Mouse (Mus musculus) neural tube, embryonic 14.5 days (tissue): ENCODE measurements around the gene Pax3. TPM values are rescaled to one million over a fixed set of nuclear protein-coding genes. Genes with fewer than 3 reads are reported as not detected.
A peak's percentile ranks its signal among the peaks of the same experiment; 100 is the strongest.

Experiments used
- ATAC-seq: fragments of 200-750 bp; cut with Nextera tagmentation; 2 replicates; pipeline ENCODE4 v1.8.0; 2017; ENCODE audit warnings: low read depth, mild to moderate bottlenecking, moderate TSS enrichment, moderate library complexity
- H3K27ac ChIP-seq: fragments of 300-500 bp; sonication (generic); 2 replicates; pipeline ENCODE4 v1.5.1; 2014; ENCODE audit warnings: low read depth, mild to moderate bottlenecking, control low read depth, low read length, moderate library complexity, mixed read lengths
- H3K27me3 ChIP-seq: fragments of 300-500 bp; sonication (generic); 2 replicates; pipeline ENCODE4 v1.6.1; 2014; ENCODE audit warnings: low read length; ENCODE audit not compliant: control insufficient read depth, insufficient read depth
- H3K36me3 ChIP-seq: fragments of 300-500 bp; sonication (generic); 2 replicates; pipeline ENCODE4 v1.6.1; 2014; ENCODE audit warnings: low read length, mixed read lengths; ENCODE audit not compliant: control insufficient read depth, insufficient read depth
- H3K4me1 ChIP-seq: fragments of 300-500 bp; sonication (generic); 2 replicates; pipeline ENCODE4 v1.6.1; 2014; ENCODE audit warnings: low read length; ENCODE audit not compliant: control insufficient read depth, insufficient read depth
- H3K4me2 ChIP-seq: fragments of 300-500 bp; sonication (generic); 2 replicates; pipeline ENCODE4 v1.6.1; 2014; ENCODE audit warnings: mild to moderate bottlenecking, low read depth, low read length, control low read depth
- H3K4me3 ChIP-seq: fragments of 300-500 bp; sonication (generic); 2 replicates; pipeline ENCODE4 v1.5.1; 2014; ENCODE audit warnings: low read depth, low read length, control low read depth, mixed read lengths
- H3K9ac ChIP-seq: fragments of 300-500 bp; sonication (generic); replicated peaks from 2 replicates; pipeline ENCODE4 v1.6.1; 2014; ENCODE audit warnings: low read depth, mild to moderate bottlenecking, control low read depth, low read length, mixed read lengths
- H3K9me3 ChIP-seq: fragments of 300-500 bp; sonication (generic); 2 replicates; pipeline ENCODE4 v1.6.1; 2016; ENCODE audit warnings: low read length; ENCODE audit not compliant: control insufficient read depth
- WGBS: fragments of 180-500 bp; shearing (Covaris S2); extraction: QIAGEN DNeasy Blood & Tissue Kit; methylation state at CpG from one replicate; pipeline ENCODE4 v1.1.7; 2014; 5-methylcytosine and 5-hydroxymethylcytosine counted together
- polyA plus RNA-seq: library from polyadenylated mRNA; unstranded; fragments of >200 nt; fragmentation: Nextera tagmentation; extraction: Ambion mirVana; gene quantifications from 2 replicates; pipeline ENCODE4 v1.2.1, GENCODE M21; 2014

The Pax3 gene
- polyA plus RNA-seq, 1 experiment from 2014 or later = 4.6 TPM

GRCm38 (mm10) chr1:78189501-78190345 lies 7.2 kb downstream of the Pax3 start:
- Histone ChIP-seq H3K4me2 (peak overlapping the region; percentile 49), H3K36me3 (no peaks in the 10 kb centered on the region), H3K4me1 (peaks cover 3% of the 10 kb centered on the region; the same call in 1 of the 2 replicates), H3K9me3 (no peaks in the 10 kb centered on the region), H3K27me3 (peaks cover 13% of the 10 kb centered on the region; the same call in 1 of the 2 replicates), H3K4me3 (peak overlapping the region; percentile 30), H3K27ac (peak overlapping the region; percentile 55), H3K9ac (no peak overlapping the region)
- under 1% methylated on average over 45 of the region's 47 CpGs for WGBS
- peak; percentile 66; the same call in 1 of the 2 replicates for ATAC-seq

- under 1% methylated on average over 16 of the region's 16 CpGs for WGBS
- H3K4me1 ChIP-seq = peaks cover 3% of the 10 kb centered on the region; the same call in 1 of the 2 replicates
- H3K27ac ChIP-seq = peak overlapping the region; percentile 55; the same call in 1 of the 2 replicates
- ATAC-seq = no peak
- peaks cover 13% of the 10 kb centered on the region; the same call in 1 of the 2 replicates for H3K27me3 ChIP-seq
- H3K9me3 ChIP-seq = no peaks in the 10 kb centered on the region
- H3K9ac ChIP-seq = no peak overlapping the region
- H3K4me3 ChIP-seq = peak overlapping the region; percentile 30
- peak overlapping the region; percentile 49 for H3K4me2 ChIP-seq
- no peaks in the 10 kb centered on the region for H3K36me3 ChIP-seq
These were observed 7.9 kb downstream of the Pax3 start for GRCm38 (mm10) chr1:78189016-78189415.

GRCm38 (mm10) chr1:78188299-78188698 lies 8.6 kb downstream of the Pax3 start:
- Histone ChIP-seq H3K4me2 (peak overlapping the region; percentile 49; the same call in 1 of the 2 replicates), H3K27me3 (peaks cover 13% of the 10 kb centered on the region; the same call in 1 of the 2 replicates), H3K36me3 (no peaks in the 10 kb centered on the region), H3K9me3 (no peaks in the 10 kb centered on the region), H3K4me3 (no peak overlapping the region), H3K4me1 (no peaks in the 10 kb centered on the region; the same call in 1 of the 2 replicates), H3K27ac (no peak overlapping the region), H3K9ac (no peak overlapping the region)
- ATAC-seq = no peak
- WGBS = 1% methylated on average over 2 of the region's 2 CpGs

- no peaks in the 10 kb centered on the region for H3K9me3 ChIP-seq
- no peak for ATAC-seq
- no peak overlapping the region for H3K27ac ChIP-seq
- H3K27me3 ChIP-seq = peaks cover 13% of the 10 kb centered on the region; the same call in 1 of the 2 replicates
- no peak overlapping the region for H3K9ac ChIP-seq
- no peaks in the 10 kb centered on the region for H3K36me3 ChIP-seq
- WGBS = 5% methylated on average over 6 of the region's 6 CpGs
- no peaks in the 10 kb centered on the region; the same call in 1 of the 2 replicates for H3K4me1 ChIP-seq
- no peak overlapping the region for H3K4me3 ChIP-seq
- H3K4me2 ChIP-seq = peak overlapping the region; percentile 49; the same call in 1 of the 2 replicates
These were observed 9.2 kb downstream of the Pax3 start for GRCm38 (mm10) chr1:78187788-78188173.

GRCm38 (mm10) chr1:78187122-78187787 lies 9.7 kb downstream of the Pax3 start:
- Histone ChIP-seq H3K27ac (no peak overlapping the region), H3K4me3 (no peak overlapping the region)
- WGBS = 5% methylated on average over 8 of the region's 8 CpGs

GRCm38 (mm10) chr1:78182954-78183353 lies 14.0 kb downstream of the Pax3 start:
- Histone ChIP-seq H3K4me3 (no peak overlapping the region), H3K4me1 (0 out of 2 replicates have a peak, but pooled peaks cover 3% of the 10 kb centered on the region), H3K36me3 (no peaks in the 10 kb centered on the region), H3K4me2 (no peak overlapping the region), H3K9me3 (no peaks in the 10 kb centered on the region), H3K9ac (no peak overlapping the region), H3K27me3 (peaks cover 7% of the 10 kb centered on the region), H3K27ac (no peak overlapping the region)
- no peak for ATAC-seq
- 39% methylated on average over 5 of the region's 5 CpGs for WGBS

More at GRCm38 (mm10) chr1:78187122-78187787, 9.7 kb downstream of the Pax3 start:
- Histone ChIP-seq H3K4me1 (no peaks in the 10 kb centered on the region; the same call in 1 of the 2 replicates), H3K36me3 (no peaks in the 10 kb centered on the region), H3K27me3 (peaks cover 13% of the 10 kb centered on the region; the same call in 1 of the 2 replicates), H3K4me2 (peak overlapping the region; percentile 14; the same call in 1 of the 2 replicates), H3K9me3 (no peaks in the 10 kb centered on the region), H3K9ac (no peak overlapping the region)
- ATAC-seq = no peak

GRCm38 (mm10) chr1:78181882-78182281 lies 15.1 kb downstream of the Pax3 start:
- Histone ChIP-seq H3K27me3 (peaks cover 7% of the 10 kb centered on the region), H3K36me3 (no peaks in the 10 kb centered on the region), H3K9me3 (no peaks in the 10 kb centered on the region), H3K4me3 (no peak overlapping the region), H3K9ac (no peak overlapping the region), H3K4me2 (no peak overlapping the region), H3K4me1 (0 out of 2 replicates have a peak, but pooled peaks cover 3% of the 10 kb centered on the region), H3K27ac (no peak overlapping the region)
- 3% methylated on average over 9 of the region's 9 CpGs for WGBS
- no peak for ATAC-seq

- no peak overlapping the region for H3K27ac ChIP-seq
These were observed 24.6 kb downstream of the Pax3 start for GRCm38 (mm10) chr1:78172334-78172733.

More at GRCm38 (mm10) chr1:78172334-78172733, 24.6 kb downstream of the Pax3 start:
- H3K9ac ChIP-seq = no peak overlapping the region
- no peaks in the 10 kb centered on the region for H3K36me3 ChIP-seq
- WGBS = 13% methylated on average over 6 of the region's 6 CpGs
- no peak for ATAC-seq
- no peak overlapping the region for H3K4me3 ChIP-seq
- H3K9me3 ChIP-seq = no peaks in the 10 kb centered on the region
- peaks cover 13% of the 10 kb centered on the region; the same call in 1 of the 2 replicates for H3K27me3 ChIP-seq
- no peaks in the 10 kb centered on the region for H3K4me1 ChIP-seq
- H3K4me2 ChIP-seq = no peak overlapping the region
